Mouse (Mus musculus) inflammation-experienced regulatory T-cells, adult 6 months (primary cell): Measurements from ENCODE around the gene Plekha3. TPM values are rescaled to one million over a fixed set of nuclear protein-coding genes. Genes with fewer than 3 reads are reported as not detected.

ENCODE experiments used
- ATAC-seq: one replicate; pipeline ENCODE4 v1.8.0; 2017
- polyA plus RNA-seq, 3 experiments: library from polyadenylated mRNA; unstranded; fragments of 100-300 nt; shearing (Covaris generic); gene quantifications; one replicate each; pipeline ENCODE4 v1.2.1; 2017

The Plekha3 gene
- 10 to 100 TPM; 10.3 to 15.8 (median 12.0) TPM for polyA plus RNA-seq

- peak; percentile 60 for ATAC-seq
Measured at GRCm38 (mm10) chr2:76674725-76675427, at the start of gene Plekha3. Gene Plekha3, plus strand, starts transcription at chr2:76675281.

- ATAC-seq: no peak
Measured at GRCm38 (mm10) chr2:76630293-76630692, 44.8 kb upstream of the Plekha3 start.

GRCm38 (mm10) chr2:76631600-76631999 lies 43.5 kb upstream of the Plekha3 start:
- no peak for ATAC-seq

GRCm38 (mm10) chr2:76639637-76640036 lies 35.4 kb upstream of the Plekha3 start:
- no peak for ATAC-seq

- no peak for ATAC-seq
Measured at GRCm38 (mm10) chr2:76643801-76644200, 31.3 kb upstream of the Plekha3 start.

- peak; percentile 9 for ATAC-seq
Measured at GRCm38 (mm10) chr2:76647441-76647869, 27.6 kb upstream of the Plekha3 start.

GRCm38 (mm10) chr2:76647883-76648570 lies 27.1 kb upstream of the Plekha3 start, which contains the start of the genes Prkra and Pjvk:
Gene Prkra, minus strand, starts transcription at chr2:76648015.
Gene Pjvk, plus strand, starts transcription at chr2:76648476.
- ATAC-seq: peak; percentile 95

GRCm38 (mm10) chr2:76648666-76649141 lies 26.4 kb upstream of the Plekha3 start:
- no peak for ATAC-seq

GRCm38 (mm10) chr2:76653070-76653469 lies 22.0 kb upstream of the Plekha3 start:
- no peak for ATAC-seq

- ATAC-seq: no peak
Measured at GRCm38 (mm10) chr2:76654646-76655045, 20.4 kb upstream of the Plekha3 start.

GRCm38 (mm10) chr2:76655444-76655843 lies 19.6 kb upstream of the Plekha3 start:
- ATAC-seq: no peak

GRCm38 (mm10) chr2:76655982-76656381 lies 19.1 kb upstream of the Plekha3 start:
- no peak for ATAC-seq

GRCm38 (mm10) chr2:76658551-76658950 lies 16.5 kb upstream of the Plekha3 start:
- no peak for ATAC-seq

GRCm38 (mm10) chr2:76659419-76659818 lies 15.7 kb upstream of the Plekha3 start:
- no peak for ATAC-seq

- no peak for ATAC-seq
Measured at GRCm38 (mm10) chr2:76665531-76665930, 9.6 kb upstream of the Plekha3 start.

GRCm38 (mm10) chr2:76667200-76667599 lies 7.9 kb upstream of the Plekha3 start:
- ATAC-seq: no peak

GRCm38 (mm10) chr2:76671641-76672040 lies 3.4 kb upstream of the Plekha3 start:
- ATAC-seq: no peak

GRCm38 (mm10) chr2:76672134-76672745 lies 2.8 kb upstream of the Plekha3 start:
- ATAC-seq: no peak

GRCm38 (mm10) chr2:76672966-76673392 lies 2.1 kb upstream of the Plekha3 start, which contains the start of gene Fkbp7:
Gene Fkbp7, minus strand, starts transcription at chr2:76673116.
- ATAC-seq: peak; percentile 85

- ATAC-seq: peak; percentile 33
Measured at GRCm38 (mm10) chr2:76673472-76674081, 1.5 kb upstream of the Plekha3 start.

- ATAC-seq: peak; percentile 3
Measured at GRCm38 (mm10) chr2:76675451-76675850, 370 bp downstream of the Plekha3 start.

GRCm38 (mm10) chr2:76675949-76676348 lies 868 bp downstream of the Plekha3 start:
- no peak for ATAC-seq
